Mouse (Mus musculus) right cerebral cortex, postnatal 36 days (tissue): ENCODE results near the gene Vps26c.
A peak's percentile ranks its signal among the peaks of the same experiment; 100 is the strongest.
"Not testable (repeated sequence)": the region's sequence is repeated elsewhere in the genome, so short reads cannot be mapped to it uniquely, and the experiment has no call there.

Source experiments
- DNase-seq, 2 experiments: peaks; one replicate each; pipeline ENCODE4 v3.0.0; 2022; ENCODE audit warnings: low spot score in 2 of 2, mixed read lengths in 1 of 2

Gene Vps26c

DNA sequence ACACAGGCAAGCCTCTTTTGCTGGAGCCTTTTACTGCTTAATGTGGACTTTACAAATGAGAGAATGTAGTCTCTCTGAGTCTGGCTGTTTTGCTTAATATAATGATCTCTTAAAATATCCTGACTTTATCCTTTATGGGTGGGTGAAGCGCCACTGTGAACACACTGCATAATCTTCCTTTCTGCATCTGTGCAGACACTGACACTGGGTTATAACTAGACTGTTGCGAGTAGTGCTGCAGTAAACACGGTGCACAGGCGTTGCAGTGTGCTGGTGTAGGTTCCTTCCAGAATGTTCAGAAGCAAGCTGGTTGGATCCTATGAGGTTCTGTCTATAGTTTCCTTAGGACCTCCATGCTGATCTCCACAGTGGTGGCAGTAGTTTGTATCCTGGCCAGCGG is 37.3 kb downstream of the Vps26c start:
- peak; percentile 35 to 64 for DNase-seq

DNA sequence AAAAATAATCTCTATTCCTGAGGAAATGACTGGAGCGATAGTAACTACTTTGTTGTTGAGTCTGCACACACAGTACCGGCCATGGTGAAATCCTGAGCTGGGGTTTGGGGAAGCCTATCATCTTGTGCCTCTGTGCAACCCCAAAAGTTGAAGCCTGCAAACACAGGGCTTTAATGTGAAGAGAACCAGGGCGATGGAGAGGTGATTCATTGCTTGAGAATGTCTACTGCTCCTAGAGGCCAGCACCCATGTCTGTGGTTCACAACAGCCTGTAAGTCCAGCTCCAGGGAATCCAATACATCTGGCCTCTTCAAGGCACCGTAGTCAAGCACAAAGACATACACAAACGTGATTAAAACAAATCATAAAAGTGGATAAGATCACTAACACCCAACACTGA is 39.3 kb downstream of the Vps26c start:
- no peak for DNase-seq

DNA sequence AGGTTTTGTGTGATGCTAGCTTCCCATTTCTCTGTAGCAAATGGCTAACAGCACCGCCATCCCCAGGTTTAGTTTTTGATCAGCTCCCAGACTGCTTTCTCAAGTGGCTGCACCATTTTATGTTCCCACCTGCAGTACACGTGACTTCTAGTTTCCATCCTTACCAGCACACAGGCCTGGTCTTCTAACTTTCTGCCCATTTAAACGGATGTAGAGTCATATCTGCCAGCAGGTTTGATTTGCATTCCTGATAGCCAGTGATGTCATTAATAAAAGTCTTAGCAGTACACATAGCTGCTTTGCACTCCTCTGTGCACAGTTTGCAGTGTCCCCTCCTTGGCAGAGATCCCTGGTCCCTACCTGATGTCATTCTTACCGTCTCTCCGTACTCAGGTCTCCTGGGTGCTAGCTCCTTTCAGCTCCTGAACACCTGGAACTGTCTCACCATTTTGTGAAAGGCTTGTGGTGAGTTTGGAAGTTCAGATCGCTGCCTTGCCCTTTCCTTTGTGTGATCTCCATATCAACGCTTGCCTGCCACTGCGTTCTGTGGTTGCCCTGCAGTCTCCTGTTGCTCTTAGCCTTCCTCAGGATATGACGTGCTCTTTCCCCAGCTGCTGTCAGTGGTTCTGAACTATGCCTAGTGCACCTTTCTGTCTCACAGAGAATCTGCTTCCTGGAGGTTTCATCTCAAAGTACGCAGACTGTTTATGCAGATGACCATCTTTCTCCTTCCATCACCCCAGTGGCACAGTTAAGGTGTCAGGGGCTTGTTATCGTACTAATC is 41.7 kb downstream of the Vps26c start:
- DNase-seq: no peak

DNA sequence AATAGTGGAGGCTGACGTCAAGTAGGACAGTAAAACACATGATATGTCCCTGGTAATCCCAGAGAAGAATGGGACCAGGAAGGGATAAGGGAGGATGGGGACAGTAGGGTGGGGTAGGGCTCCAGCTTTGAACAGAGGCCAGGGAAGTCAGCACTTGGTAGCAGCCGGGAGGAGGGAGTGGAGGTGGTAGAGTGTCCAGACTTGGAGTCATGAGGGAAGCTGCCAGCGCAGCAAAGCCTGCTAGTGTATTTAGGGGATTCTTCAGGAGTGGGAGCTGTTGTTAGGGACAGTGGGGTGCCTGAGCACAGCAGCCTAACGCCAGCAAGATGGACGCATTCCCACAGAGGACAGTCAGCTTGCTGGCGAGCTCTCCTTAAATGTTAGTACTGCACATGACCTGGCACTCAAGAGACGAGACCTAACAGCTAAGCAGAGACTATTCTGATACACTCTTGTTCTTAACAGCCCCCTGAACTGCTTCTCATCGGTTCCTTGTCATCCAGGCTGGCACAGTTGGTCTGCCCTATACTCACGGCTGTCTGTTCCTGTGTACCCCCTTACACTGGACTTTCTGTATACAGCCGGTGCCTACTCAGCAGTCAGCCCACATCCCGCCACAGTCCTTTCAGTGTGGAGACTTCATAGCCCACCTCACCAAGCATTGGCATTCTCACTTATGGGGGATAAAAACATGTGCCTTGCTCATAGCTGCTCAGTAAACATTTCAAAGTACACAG is 53.4 kb downstream of the Vps26c start:
- DNase-seq: peak in 1 of 2 experiments; percentile 36

DNA sequence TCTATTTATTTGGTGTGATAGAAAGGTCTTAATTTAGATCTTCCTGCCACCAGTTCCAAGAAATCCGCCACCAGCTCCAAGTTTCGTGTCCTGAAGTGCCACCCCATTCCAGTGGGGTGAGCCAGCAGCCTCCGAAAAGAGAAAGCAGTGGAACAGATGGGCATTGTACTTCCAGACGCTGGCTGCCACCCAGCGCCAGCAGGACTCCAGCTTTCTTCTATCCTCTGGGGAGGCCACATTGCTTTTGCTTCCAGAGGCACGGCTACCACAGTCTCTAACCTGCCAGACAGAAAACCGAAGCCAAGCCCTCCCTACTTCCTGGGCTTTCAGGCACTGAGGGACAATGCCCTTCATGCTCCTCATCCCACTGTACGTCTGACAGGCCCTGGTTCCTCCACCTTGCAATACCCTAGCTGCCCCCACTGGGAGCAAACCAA is 54.1 kb downstream of the Vps26c start:
- peak; percentile 81 to 90 for DNase-seq

DNA sequence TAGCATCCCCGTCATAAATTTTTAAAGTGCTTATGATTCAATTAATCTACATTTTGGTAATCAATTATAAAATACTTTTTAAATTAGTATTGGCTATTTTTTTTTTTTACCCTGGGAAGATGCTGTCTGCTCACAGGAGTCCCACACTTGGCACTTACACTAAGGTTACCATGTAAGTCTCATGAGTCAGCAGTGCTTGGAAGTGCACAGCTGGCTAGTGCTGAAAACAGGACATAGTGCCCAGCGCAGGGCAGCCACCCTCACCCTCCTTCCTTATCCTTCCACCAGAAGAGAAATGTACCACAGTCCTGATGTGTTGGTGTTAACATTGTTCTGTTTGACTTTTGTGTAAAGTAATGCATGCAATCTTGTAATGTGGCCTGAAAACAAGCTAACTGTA is 58.2 kb downstream of the Vps26c start:
- no peak for DNase-seq

DNA sequence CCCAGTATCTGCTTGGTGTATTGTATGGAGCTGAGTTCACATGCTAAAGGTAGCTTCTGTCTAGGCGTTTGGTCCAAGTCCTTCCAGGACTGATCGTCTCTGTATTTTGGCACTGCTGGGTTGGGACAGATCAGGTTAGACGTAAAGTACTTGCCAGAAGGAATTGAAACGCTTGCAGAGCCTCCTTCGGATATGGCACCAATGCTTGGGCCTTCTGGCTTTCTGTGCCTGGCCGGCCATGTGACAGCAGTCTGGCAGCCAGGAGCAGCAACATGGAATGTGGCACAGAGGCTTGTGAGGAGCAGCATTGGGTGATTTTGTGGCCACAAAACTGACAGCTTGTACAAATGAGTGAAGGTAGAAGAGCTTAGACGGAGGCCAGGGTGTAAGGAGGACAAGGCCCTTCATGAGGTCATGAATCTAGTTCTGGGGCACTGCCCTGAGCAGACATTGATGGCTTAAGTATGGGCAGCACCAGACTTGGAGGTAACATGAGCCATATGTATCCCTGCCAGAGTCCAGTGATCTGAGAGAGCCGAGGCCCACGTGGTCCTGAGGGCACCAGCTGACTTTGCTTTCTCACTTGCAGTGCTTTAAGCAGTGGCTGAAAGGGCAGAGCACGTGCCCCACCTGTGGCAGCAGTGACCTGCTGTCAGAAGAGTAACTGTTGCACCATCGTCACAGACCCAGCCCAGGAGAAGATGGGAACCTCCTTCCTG is 59.1 kb downstream of the Vps26c start:
- no peak for DNase-seq

DNA sequence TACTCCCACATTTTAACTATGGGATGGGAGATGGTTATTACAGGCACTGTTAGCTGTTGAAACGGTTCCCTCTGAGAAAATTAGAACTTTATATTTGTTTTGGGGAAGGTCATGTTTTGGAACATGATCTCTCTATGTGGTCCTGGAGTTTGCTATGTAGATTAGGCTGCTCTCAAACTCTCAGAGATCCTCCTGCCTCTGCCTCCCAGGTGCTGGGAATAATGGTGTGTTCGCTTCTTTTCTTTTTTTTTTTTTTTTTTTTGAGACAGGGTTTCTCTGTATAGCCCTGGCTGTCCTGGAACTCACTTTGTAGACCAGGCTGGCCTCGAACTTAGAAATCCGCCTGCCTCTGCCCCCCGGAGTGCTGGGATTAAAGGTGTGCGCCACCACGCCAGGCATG is 60.3 kb downstream of the Vps26c start:
- not testable (repeated sequence) for DNase-seq

DNA sequence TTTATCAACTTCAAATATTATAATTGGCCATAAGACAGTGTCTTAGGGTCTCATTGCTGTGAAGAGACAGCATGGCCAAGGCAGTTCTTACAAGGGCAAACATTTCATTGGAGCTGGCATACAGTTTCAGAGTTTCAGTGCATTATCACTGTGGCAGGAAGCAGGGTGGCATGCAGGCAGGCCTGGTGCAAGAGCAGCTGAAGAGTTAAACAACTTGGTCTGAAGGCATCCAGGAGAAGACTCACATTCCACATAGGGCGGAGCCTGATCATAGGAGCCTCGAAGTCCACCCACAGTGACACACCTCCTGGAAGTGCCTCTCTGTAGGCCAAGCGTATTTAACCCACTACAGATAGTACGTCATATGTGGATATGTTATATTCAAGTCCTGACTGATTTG is 60.7 kb downstream of the Vps26c start:
- no peak for DNase-seq

DNA sequence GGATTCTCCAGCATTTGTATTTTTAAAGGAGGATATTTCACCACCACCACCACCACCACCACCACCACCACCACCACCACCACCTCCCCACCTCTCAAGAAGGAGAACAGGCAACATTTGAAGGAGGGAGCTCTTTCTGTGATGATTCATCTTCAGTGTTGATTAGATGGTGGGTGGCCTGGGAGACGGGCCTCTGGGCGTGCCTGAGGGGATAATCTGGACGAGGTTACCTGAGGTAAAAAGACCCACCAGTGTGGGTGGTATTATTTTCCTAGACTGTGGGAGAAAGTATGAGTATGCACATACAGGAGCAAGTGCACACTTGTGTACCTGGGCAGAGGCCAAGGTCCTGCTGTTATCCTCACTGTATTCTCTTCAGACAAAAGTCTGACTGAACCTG is 62.6 kb downstream of the Vps26c start:
- no peak for DNase-seq

DNA sequence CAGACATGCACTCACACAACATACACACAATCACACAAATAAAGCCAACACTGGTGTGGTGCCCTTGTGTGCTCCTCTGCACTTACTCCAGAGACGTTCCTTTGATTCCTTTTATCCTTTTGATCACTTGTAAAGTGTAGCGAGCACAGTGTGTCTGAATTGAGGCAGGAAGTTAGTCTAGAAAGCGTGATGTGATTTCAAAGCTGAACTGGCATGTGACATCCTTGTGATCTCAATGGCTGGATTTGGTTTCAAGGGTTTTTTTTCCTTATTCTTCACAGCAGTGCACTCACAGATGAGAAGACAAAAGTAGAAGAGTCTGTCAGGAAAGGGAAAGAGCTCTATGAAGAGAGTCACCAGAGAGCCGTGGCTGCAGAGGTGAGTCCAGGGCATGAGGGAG is 72.5 kb downstream of the Vps26c start:
- DNase-seq: no peak

DNA sequence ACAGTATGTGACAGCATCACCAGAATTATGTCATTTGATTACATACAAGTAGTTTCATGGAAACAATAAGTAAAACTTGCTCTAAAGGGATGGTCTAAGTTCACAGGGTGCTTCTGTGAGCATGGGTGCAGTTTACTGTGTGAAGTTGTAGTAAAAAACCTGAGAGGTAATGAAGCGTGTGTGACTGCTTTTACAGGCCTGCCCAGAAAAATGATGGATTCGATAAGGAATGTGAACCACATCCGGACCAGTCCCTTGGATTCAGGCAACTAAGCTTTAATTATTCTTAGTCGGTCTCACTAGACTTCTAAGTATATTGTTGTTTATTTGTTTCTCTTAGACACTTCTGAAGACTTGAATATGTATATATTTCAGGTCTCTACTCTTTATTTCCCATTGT is 73.9 kb downstream of the Vps26c start:
- DNase-seq: no peak

DNA sequence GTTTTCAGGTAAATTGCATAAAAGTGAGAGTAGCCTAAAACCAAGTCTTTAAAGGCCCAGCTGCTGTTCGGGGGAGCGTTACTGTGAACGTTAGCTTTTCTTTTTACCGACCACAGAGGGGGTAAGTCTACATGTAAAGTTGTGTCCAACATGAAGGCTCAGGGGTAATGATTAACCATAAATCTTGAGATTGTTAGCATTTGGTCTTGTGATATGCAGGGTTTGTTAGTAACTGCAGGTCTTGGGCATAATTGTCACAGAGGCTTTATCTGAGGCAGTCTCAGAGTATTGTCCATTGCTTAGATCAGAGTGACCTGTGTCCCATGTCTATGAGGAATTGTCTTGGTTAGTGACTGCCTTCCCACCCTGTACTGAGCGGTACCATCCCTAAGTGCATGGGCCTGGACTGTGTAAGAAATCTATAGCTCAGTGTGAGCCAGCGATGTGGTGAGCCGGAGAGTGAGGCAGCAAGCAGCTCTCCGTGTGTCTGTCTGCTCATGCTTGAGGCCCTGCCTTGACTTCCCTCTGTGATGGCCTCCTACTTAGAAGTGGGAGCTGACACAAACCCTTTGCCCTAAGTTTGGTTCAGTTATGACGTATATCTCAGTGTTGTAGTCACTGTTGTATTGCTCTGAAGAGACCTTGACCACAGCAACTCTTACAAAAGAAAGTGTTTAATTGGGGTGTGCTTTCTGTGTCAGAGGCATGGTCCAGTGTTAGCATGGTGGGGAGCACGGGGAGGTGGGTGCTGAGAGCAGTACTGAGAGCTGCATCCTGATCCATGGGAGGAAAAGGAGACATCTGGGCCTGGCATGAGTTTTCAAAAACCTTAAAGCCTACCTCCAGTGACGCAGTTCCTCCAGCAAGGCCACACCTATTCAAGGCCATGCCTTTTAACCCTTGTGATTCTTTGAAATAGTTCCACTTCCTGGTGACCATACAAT is 74.8 kb downstream of the Vps26c start:
- no peak for DNase-seq

DNA sequence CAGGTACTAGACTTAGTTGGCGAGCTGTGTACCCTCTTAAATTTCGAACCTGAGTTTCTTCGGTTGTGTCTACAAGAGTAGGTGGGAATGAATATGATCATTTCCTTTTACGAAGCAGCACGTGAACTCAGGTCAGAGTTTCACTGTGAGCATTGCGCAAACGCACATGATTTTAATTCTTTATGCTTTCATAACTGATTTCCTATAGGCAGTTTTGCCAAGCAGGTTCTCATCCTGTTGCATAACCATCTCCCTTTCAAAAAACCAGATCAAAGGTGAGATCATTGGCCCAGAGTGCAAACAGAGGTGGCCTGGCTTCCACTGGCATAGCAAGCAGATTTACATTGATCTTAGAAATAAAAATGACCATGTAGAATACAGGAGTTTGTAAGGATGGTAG is 77.0 kb downstream of the Vps26c start:
- no peak for DNase-seq

DNA sequence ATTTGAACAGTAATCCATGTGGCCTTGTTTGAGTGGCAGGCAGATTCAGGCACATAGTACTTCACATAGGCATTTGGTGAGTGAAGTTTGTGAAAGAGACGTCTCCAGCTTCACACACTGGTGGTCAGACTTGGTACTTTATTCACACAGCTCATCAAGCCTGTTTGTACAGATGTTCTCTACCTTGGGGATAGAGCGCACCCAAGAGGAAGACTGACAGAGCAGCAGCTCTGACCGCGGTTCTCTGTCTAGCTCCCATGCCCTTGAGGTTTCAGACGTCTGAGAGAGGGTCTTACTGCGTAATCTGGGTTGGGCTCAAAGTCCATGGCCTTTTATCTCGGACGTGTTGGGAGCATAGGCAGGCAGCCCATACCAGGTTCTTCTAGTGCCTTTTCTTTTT is 77.5 kb downstream of the Vps26c start:
- no peak for DNase-seq
